Mouse (Mus musculus) cerebellum, adult 11 months (tissue): ENCODE measurements around the gene Exph5.

Source experiments
- DNase-seq: peaks from one replicate; pipeline ENCODE4 v3.0.0; 2022

Exph5 gene

GRCm38 (mm10) chr9:53321683-53322082 lies 20.2 kb downstream of the Exph5 start:
- peak; percentile 58 for DNase-seq

- DNase-seq: peak; percentile 53
These were observed 22.2 kb downstream of the Exph5 start for GRCm38 (mm10) chr9:53323419-53324251.

GRCm38 (mm10) chr9:53325363-53326090 lies 24.1 kb downstream of the Exph5 start:
- no peak for DNase-seq

GRCm38 (mm10) chr9:53328203-53328602 lies 26.7 kb downstream of the Exph5 start:
- DNase-seq: no peak

- no peak for DNase-seq
These were observed 28.1 kb downstream of the Exph5 start for GRCm38 (mm10) chr9:53329301-53330206.

- DNase-seq: no peak
These were observed 28.8 kb downstream of the Exph5 start for GRCm38 (mm10) chr9:53330247-53330646.

GRCm38 (mm10) chr9:53333436-53333835 lies 32.0 kb downstream of the Exph5 start:
- DNase-seq: no peak

GRCm38 (mm10) chr9:53335131-53335530 lies 33.7 kb downstream of the Exph5 start:
- DNase-seq: no peak

- no peak for DNase-seq
These were observed 38.1 kb downstream of the Exph5 start for GRCm38 (mm10) chr9:53339603-53340002.

GRCm38 (mm10) chr9:53340328-53340916 lies 39.0 kb downstream of the Exph5 start:
- DNase-seq: no peak

- DNase-seq: peak; percentile 63
These were observed 39.5 kb downstream of the Exph5 start for GRCm38 (mm10) chr9:53340969-53341368.

GRCm38 (mm10) chr9:53341981-53342380 lies 40.5 kb downstream of the Exph5 start:
- peak; percentile 47 for DNase-seq

- DNase-seq: peak; percentile 78
These were observed 43.4 kb downstream of the Exph5 start for GRCm38 (mm10) chr9:53344646-53345432.

GRCm38 (mm10) chr9:53345728-53346127 lies 44.3 kb downstream of the Exph5 start:
- DNase-seq: no peak

GRCm38 (mm10) chr9:53346402-53346801 lies 44.9 kb downstream of the Exph5 start:
- DNase-seq: no peak

GRCm38 (mm10) chr9:53349211-53349610 lies 47.7 kb downstream of the Exph5 start:
- DNase-seq: peak; percentile 56

- DNase-seq: peak; percentile 41
These were observed 48.9 kb downstream of the Exph5 start for GRCm38 (mm10) chr9:53350331-53350730.

GRCm38 (mm10) chr9:53351899-53352298 lies 50.4 kb downstream of the Exph5 start:
- DNase-seq: no peak

GRCm38 (mm10) chr9:53353161-53353560 lies 51.7 kb downstream of the Exph5 start:
- DNase-seq: no peak

- no peak for DNase-seq
These were observed 55.0 kb downstream of the Exph5 start for GRCm38 (mm10) chr9:53356219-53357155.

- DNase-seq: no peak
These were observed 69.9 kb downstream of the Exph5 start for GRCm38 (mm10) chr9:53371339-53371738.
